Mouse (Mus musculus) B cell, adult (primary cell): Measurements from ENCODE around the gene Kyat1. TPM values are rescaled to one million over a fixed set of nuclear protein-coding genes. Genes with fewer than 3 reads are reported as not detected.

Source experiments
- total RNA-seq: library from RNA; stranded (reverse); gene quantifications from 4 replicates; pipeline ENCODE4 v1.2.4, GENCODE M21; 2023; ENCODE audit not compliant: inconsistent age

Gene Kyat1
- 7.4 to 11.1 TPM (median 7.9 TPM) in 4 replicates for total RNA-seq

DNA sequence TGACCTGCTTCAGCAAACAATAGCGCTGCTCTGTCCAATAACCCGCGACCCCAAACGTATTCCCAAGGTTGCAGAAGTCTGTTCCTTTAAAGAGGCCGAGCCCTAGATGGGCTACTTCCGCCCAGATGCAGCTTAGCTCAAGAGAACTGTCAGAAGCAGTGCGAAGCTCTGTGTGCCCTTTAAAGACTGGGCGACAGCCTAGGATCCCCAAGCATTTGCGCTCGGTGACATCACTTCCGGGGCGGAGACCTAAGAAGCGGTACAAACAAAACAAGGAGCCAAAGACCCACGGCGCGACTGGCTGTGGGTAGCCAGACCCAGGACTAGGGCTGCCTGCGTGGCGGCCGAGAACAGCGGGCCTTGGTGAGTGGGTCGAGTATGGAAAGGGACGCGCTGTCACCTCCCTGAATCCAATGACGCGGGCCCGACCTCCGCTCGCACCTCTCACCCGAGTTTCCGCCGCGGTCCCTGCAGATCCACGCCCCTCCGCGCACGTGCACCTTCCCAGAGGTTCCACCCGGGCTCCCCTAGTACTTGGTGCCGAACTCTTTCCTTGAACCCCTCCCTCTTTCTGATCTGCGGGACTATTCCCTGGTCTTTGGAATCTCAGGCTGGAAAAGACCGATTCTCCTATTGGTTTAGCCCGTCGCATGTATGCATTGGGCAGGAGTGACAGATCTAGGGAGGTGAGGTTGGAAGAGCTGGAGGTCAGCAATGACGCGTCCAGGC lies at the start of gene Kyat1:
Kyat1 (minus strand) TSS at position 219 of the 729 bp plus-strand sequence.

DNA sequence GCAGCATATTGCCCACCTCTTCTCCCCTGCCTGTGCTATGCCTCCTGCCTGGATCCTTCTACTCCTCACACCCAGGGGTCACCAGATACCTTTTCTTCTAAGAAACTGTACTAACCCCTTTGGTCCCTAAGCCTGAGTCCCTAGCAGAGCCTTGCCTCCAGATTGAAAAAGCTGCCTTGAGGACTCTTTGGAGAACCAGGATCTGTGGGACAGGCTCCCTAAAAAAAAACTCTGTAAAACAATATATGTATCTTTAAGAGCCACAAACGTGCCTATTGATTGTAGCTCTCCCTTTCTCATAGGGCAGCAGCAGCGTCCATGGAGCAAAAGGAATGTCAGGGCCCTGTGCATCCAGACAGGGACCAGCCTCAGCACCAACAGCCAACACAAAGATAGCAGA lies 34.6 kb upstream of the Kyat1 start, which contains the start of gene Gm28035:
Gm28035 (plus strand) TSS at position 301 of the 400 bp plus-strand sequence.

DNA sequence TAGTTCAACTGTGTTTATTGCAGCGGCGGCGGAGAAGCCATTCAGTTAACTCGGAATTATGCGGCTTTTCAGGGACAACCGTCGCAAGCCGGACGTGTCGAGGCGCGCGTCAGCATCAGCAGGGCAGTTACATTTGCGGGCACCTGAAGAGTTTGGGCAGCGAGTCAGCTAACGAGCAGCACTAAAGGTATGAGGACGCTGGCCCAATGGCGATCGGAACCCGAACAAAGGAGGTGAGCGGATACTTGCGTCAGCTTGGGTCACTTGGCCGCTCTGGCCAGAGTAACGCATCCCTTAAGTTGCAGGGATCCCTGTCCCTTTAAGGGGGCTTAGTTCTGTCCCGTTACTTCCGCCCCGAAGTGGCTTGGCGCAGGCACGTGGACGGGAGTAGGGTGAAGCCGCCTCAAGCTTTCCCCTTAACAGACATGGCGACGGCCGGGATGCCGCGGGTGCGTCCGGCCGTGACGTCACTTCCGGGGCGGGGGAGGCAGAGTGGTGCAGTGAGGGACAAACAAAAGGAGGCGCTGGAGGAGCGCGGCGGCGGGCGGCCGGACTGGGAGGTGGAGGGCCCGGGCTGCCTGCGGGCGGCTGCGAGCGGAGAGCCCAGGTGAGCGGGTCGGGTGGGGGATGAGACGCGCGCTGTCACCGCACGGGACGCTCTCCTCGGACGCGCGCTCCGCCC lies 31.7 kb upstream of the Kyat1 start, which contains the start of gene Lrrc8a:
Lrrc8a (plus strand) TSS at position 517 of the 682 bp plus-strand sequence.

GRCm38 (mm10) chr2:30177700-30178675 lies 27.7 kb downstream of the Kyat1 start, which contains the start of gene Spout1:
Gene Spout1, minus strand, starts transcription at chr2:30178459.

GRCm38 (mm10) chr2:30171371-30171996 lies 34.2 kb downstream of the Kyat1 start, which contains the start of gene Endog:
Gene Endog, plus strand, starts transcription at chr2:30171493.

Other genes with a start within 250 kb of the Kyat1 start
- 255 to 325 TPM (median 308 TPM) in 4 replicates for gene Sptan1, start 240.3 kb downstream of the Kyat1 start, total RNA-seq
- 2.5 to 4.4 TPM (median 2.8 TPM) in 4 replicates for gene Wdr34, start 157.0 kb downstream of the Kyat1 start, total RNA-seq
- 251 to 275 TPM (median 261 TPM) in 4 replicates for gene Set, start 148.5 kb downstream of the Kyat1 start, total RNA-seq
- gene Pkn3, start 128.2 kb downstream of the Kyat1 start, total RNA-seq: 0.87 to 2.3 TPM (median 1.7 TPM) in 4 replicates
- gene Zdhhc12, start 112.2 kb downstream of the Kyat1 start, total RNA-seq: 14.2 to 18.4 TPM (median 15.7 TPM) in 4 replicates
- 67.6 to 74.2 TPM (median 71.0 TPM) in 4 replicates for gene Zer1, start 81.3 kb downstream of the Kyat1 start, total RNA-seq
- gene Tbc1d13, start 72.1 kb downstream of the Kyat1 start, total RNA-seq: 39.1 to 46.0 TPM (median 41.8 TPM) in 4 replicates
- 8.8 to 9.3 TPM (median 9.1 TPM) in 4 replicates for gene Endog, start 34.4 kb downstream of the Kyat1 start, total RNA-seq
- 19.9 to 23.6 TPM (median 22.6 TPM) in 4 replicates for gene Spout1, start 27.4 kb downstream of the Kyat1 start, total RNA-seq
- gene Lrrc8a, start 31.9 kb upstream of the Kyat1 start, total RNA-seq: 26.7 to 32.9 TPM (median 28.9 TPM) in 4 replicates
- gene Gm28035, start 34.7 kb upstream of the Kyat1 start, total RNA-seq: 0.90 to 5.9 TPM (median 3.4 TPM) in 4 replicates
- 4.9 to 10.3 TPM (median 8.9 TPM) in 4 replicates for gene Phyhd1, start 60.4 kb upstream of the Kyat1 start, total RNA-seq
- 3.3 TPM in 1 of 4 replicates, not detected in the others for gene Gm28038, start 75.2 kb upstream of the Kyat1 start, total RNA-seq
- 8.1 to 11.2 TPM (median 9.9 TPM) in 4 replicates for gene Dolk, start 80.5 kb upstream of the Kyat1 start, total RNA-seq
- 50.2 to 59.9 TPM (median 55.0 TPM) in 4 replicates for gene Nup188, start 80.5 kb upstream of the Kyat1 start, total RNA-seq
- 56.1 to 83.8 TPM (median 71.9 TPM) in 4 replicates for gene Sh3glb2, start 153.5 kb upstream of the Kyat1 start, total RNA-seq
- 12.5 to 23.0 TPM (median 18.0 TPM) in 4 replicates for gene Miga2, start 158.4 kb upstream of the Kyat1 start, total RNA-seq
- gene Dolpp1, start 186.4 kb upstream of the Kyat1 start, total RNA-seq: 17.4 to 23.5 TPM (median 19.5 TPM) in 4 replicates
- gene Crat, start 210.0 kb upstream of the Kyat1 start, total RNA-seq: 20.2 to 34.2 TPM (median 25.9 TPM) in 4 replicates
- 140 to 153 TPM (median 144 TPM) in 4 replicates for gene Ptpa, start 210.2 kb upstream of the Kyat1 start, total RNA-seq